Mouse (Mus musculus): ENCODE measurements around the gene Zbtb48. TPM values are rescaled to one million over a fixed set of nuclear protein-coding genes. Genes with fewer than 3 reads are reported as not detected.
A peak's percentile ranks its signal among the peaks of the same experiment; 100 is the strongest.

Gene Zbtb48
- polyA plus RNA-seq, 1 experiment from 2014 or later = 14.5 TPM

GRCm38 (mm10) chr4:151988342-151989109 is 38.9 kb downstream of the Zbtb48 start, which contains the start of gene Thap3:
TSS of gene Thap3 (minus strand) at chr4:151988997.
- Histone ChIP-seq H3K36me3 (ENCODE audit: control insufficient read depth, insufficient read depth) (peaks cover 16% of the 10 kb centered on the region), H3K27me3 (ENCODE audit: control insufficient read depth, insufficient read depth, low read length) (no peaks in the 10 kb centered on the region)

GRCm38 (mm10) chr4:151988014-151988341 is 39.5 kb downstream of the Zbtb48 start:
- H3K4me3 ChIP-seq (ENCODE audit: low read length) = peak overlapping the region; percentile 88

More at GRCm38 (mm10) chr4:151988342-151989109, 38.9 kb downstream of the Zbtb48 start, which contains the start of gene Thap3:
- H3K4me3 ChIP-seq (ENCODE audit: low read length) = peak within 1 kb of the TSS; percentile 88
- under 1% methylated on average over 54 of the region's 54 CpGs for WGBS
- peak within 1 kb of the TSS; percentile 81 for H3K27ac ChIP-seq (ENCODE audit: low read length)
- H3K4me2 ChIP-seq (ENCODE audit: low read depth, low read length) = peak within 1 kb of the TSS; percentile 78
- peak; percentile 71 for ATAC-seq (replicated peaks; ENCODE audit: extremely low read depth, insufficient read depth, low FRiP score)
- H3K4me1 ChIP-seq (ENCODE audit: control insufficient read depth, insufficient read depth, low read length) = peaks cover 23% of the 10 kb centered on the region
- H3K9me3 ChIP-seq (replicated peaks; ENCODE audit: control insufficient read depth, low read length) = no peaks in the 10 kb centered on the region
- H3K9ac ChIP-seq (ENCODE audit: low read length) = peak within 1 kb of the TSS; percentile 95

GRCm38 (mm10) chr4:151986650-151987049 is 40.8 kb downstream of the Zbtb48 start:
- Histone ChIP-seq H3K27me3 (ENCODE audit: control insufficient read depth, insufficient read depth, low read length) (no peaks in the 10 kb centered on the region), H3K4me2 (ENCODE audit: low read depth, low read length) (no peak overlapping the region), H3K4me3 (ENCODE audit: low read length) (no peak overlapping the region), H3K4me1 (ENCODE audit: control insufficient read depth, insufficient read depth, low read length) (peaks cover 19% of the 10 kb centered on the region), H3K36me3 (ENCODE audit: control insufficient read depth, insufficient read depth) (peaks cover 12% of the 10 kb centered on the region), H3K9me3 (replicated peaks; ENCODE audit: control insufficient read depth, low read length) (no peaks in the 10 kb centered on the region), H3K27ac (ENCODE audit: low read length) (no peak overlapping the region), H3K9ac (ENCODE audit: low read length) (no peak overlapping the region)
- WGBS = 61% methylated on average over 8 of the region's 8 CpGs
- ATAC-seq (replicated peaks; ENCODE audit: extremely low read depth, insufficient read depth, low FRiP score) = no peak

More at GRCm38 (mm10) chr4:151988014-151988341, 39.5 kb downstream of the Zbtb48 start:
- H3K4me1 ChIP-seq (ENCODE audit: control insufficient read depth, insufficient read depth, low read length) = peaks cover 19% of the 10 kb centered on the region
- no peak for ATAC-seq (replicated peaks; ENCODE audit: extremely low read depth, insufficient read depth, low FRiP score)
- H3K4me2 ChIP-seq (ENCODE audit: low read depth, low read length) = peak overlapping the region; percentile 78
- WGBS = 22% methylated on average over 10 of the region's 10 CpGs
- peak overlapping the region; percentile 95 for H3K9ac ChIP-seq (ENCODE audit: low read length)
- H3K36me3 ChIP-seq (ENCODE audit: control insufficient read depth, insufficient read depth) = peaks cover 18% of the 10 kb centered on the region
- no peak overlapping the region; the same call in 1 of the 2 replicates for H3K27ac ChIP-seq (ENCODE audit: low read length)
- H3K27me3 ChIP-seq (ENCODE audit: control insufficient read depth, insufficient read depth, low read length) = no peaks in the 10 kb centered on the region
- no peaks in the 10 kb centered on the region for H3K9me3 ChIP-seq (replicated peaks; ENCODE audit: control insufficient read depth, low read length)

- Histone ChIP-seq H3K36me3 (ENCODE audit: control insufficient read depth, insufficient read depth) (peaks cover 10% of the 10 kb centered on the region), H3K27ac (ENCODE audit: low read length) (no peak overlapping the region), H3K27me3 (ENCODE audit: control insufficient read depth, insufficient read depth, low read length) (no peaks in the 10 kb centered on the region), H3K9ac (ENCODE audit: low read length) (no peak overlapping the region), H3K4me2 (ENCODE audit: low read depth, low read length) (no peak overlapping the region), H3K4me1 (ENCODE audit: control insufficient read depth, insufficient read depth, low read length) (peaks cover 19% of the 10 kb centered on the region), H3K4me3 (ENCODE audit: low read length) (no peak overlapping the region), H3K9me3 (replicated peaks; ENCODE audit: control insufficient read depth, low read length) (no peaks in the 10 kb centered on the region)
- 40% methylated on average over 10 of the region's 10 CpGs for WGBS
- no peak for ATAC-seq (replicated peaks; ENCODE audit: extremely low read depth, insufficient read depth, low FRiP score)
Observed at GRCm38 (mm10) chr4:151985886-151986285, 41.6 kb downstream of the Zbtb48 start.

GRCm38 (mm10) chr4:151983560-151983959 is 43.9 kb downstream of the Zbtb48 start:
- peaks cover 12% of the 10 kb centered on the region; the same call in 1 of the 2 replicates for H3K36me3 ChIP-seq (ENCODE audit: control insufficient read depth, insufficient read depth)
- H3K4me3 ChIP-seq (ENCODE audit: low read length) = no peak overlapping the region
- no peak overlapping the region for H3K4me2 ChIP-seq (ENCODE audit: low read depth, low read length)

GRCm38 (mm10) chr4:151983043-151983442 is 44.4 kb downstream of the Zbtb48 start:
- H3K4me2 ChIP-seq (ENCODE audit: low read depth, low read length) = no peak overlapping the region
- peaks cover 12% of the 10 kb centered on the region; the same call in 1 of the 2 replicates for H3K36me3 ChIP-seq (ENCODE audit: control insufficient read depth, insufficient read depth)
- no peaks in the 10 kb centered on the region for H3K9me3 ChIP-seq (replicated peaks; ENCODE audit: control insufficient read depth, low read length)
- no peak for ATAC-seq (replicated peaks; ENCODE audit: extremely low read depth, insufficient read depth, low FRiP score)
- H3K9ac ChIP-seq (ENCODE audit: low read length) = no peak overlapping the region
- H3K27me3 ChIP-seq (ENCODE audit: control insufficient read depth, insufficient read depth, low read length) = no peaks in the 10 kb centered on the region
- no peak overlapping the region for H3K4me3 ChIP-seq (ENCODE audit: low read length)
- H3K4me1 ChIP-seq (ENCODE audit: control insufficient read depth, insufficient read depth, low read length) = peaks cover 14% of the 10 kb centered on the region
- H3K27ac ChIP-seq (ENCODE audit: low read length) = no peak overlapping the region
- WGBS = 59% methylated on average over 17 of the region's 17 CpGs

More at GRCm38 (mm10) chr4:151983560-151983959, 43.9 kb downstream of the Zbtb48 start:
- Histone ChIP-seq H3K4me1 (ENCODE audit: control insufficient read depth, insufficient read depth, low read length) (peaks cover 15% of the 10 kb centered on the region), H3K27me3 (ENCODE audit: control insufficient read depth, insufficient read depth, low read length) (no peaks in the 10 kb centered on the region), H3K27ac (ENCODE audit: low read length) (no peak overlapping the region), H3K9me3 (replicated peaks; ENCODE audit: control insufficient read depth, low read length) (no peaks in the 10 kb centered on the region), H3K9ac (ENCODE audit: low read length) (peak overlapping the region; percentile 6; the same call in 1 of the 2 replicates)
- no peak for ATAC-seq (replicated peaks; ENCODE audit: extremely low read depth, insufficient read depth, low FRiP score)
- WGBS = 41% methylated on average over 8 of the region's 9 CpGs

GRCm38 (mm10) chr4:151981363-151981762 is 46.1 kb downstream of the Zbtb48 start:
- peak; percentile 65 for ATAC-seq (replicated peaks; ENCODE audit: extremely low read depth, insufficient read depth, low FRiP score)
- H3K4me2 ChIP-seq (ENCODE audit: low read depth, low read length) = no peak overlapping the region
- no peak overlapping the region for H3K9ac ChIP-seq (ENCODE audit: low read length)
- H3K27ac ChIP-seq (ENCODE audit: low read length) = no peak overlapping the region
- no peak overlapping the region for H3K4me3 ChIP-seq (ENCODE audit: low read length)
- WGBS = 11% methylated on average over 5 of the region's 5 CpGs
- H3K9me3 ChIP-seq (replicated peaks; ENCODE audit: control insufficient read depth, low read length) = no peaks in the 10 kb centered on the region
- H3K27me3 ChIP-seq (ENCODE audit: control insufficient read depth, insufficient read depth, low read length) = no peaks in the 10 kb centered on the region
- peaks cover 16% of the 10 kb centered on the region for H3K36me3 ChIP-seq (ENCODE audit: control insufficient read depth, insufficient read depth)
- H3K4me1 ChIP-seq (ENCODE audit: control insufficient read depth, insufficient read depth, low read length) = peaks cover 3% of the 10 kb centered on the region; the same call in 1 of the 2 replicates

GRCm38 (mm10) chr4:151980699-151981098 is 46.8 kb downstream of the Zbtb48 start:
- Histone ChIP-seq H3K27me3 (ENCODE audit: control insufficient read depth, insufficient read depth, low read length) (no peaks in the 10 kb centered on the region), H3K9ac (ENCODE audit: low read length) (no peak overlapping the region), H3K4me2 (ENCODE audit: low read depth, low read length) (no peak overlapping the region), H3K36me3 (ENCODE audit: control insufficient read depth, insufficient read depth) (peaks cover 16% of the 10 kb centered on the region), H3K27ac (ENCODE audit: low read length) (no peak overlapping the region), H3K9me3 (replicated peaks; ENCODE audit: control insufficient read depth, low read length) (no peaks in the 10 kb centered on the region), H3K4me1 (ENCODE audit: control insufficient read depth, insufficient read depth, low read length) (peaks cover 3% of the 10 kb centered on the region; the same call in 1 of the 2 replicates), H3K4me3 (ENCODE audit: low read length) (no peak overlapping the region)
- no peak for ATAC-seq (replicated peaks; ENCODE audit: extremely low read depth, insufficient read depth, low FRiP score)
- 70% methylated on average over 8 of the region's 8 CpGs for WGBS

- WGBS = 38% methylated on average over 10 of the region's 10 CpGs
- ATAC-seq (replicated peaks; ENCODE audit: extremely low read depth, insufficient read depth, low FRiP score) = no peak
- Histone ChIP-seq H3K9me3 (replicated peaks; ENCODE audit: control insufficient read depth, low read length) (no peaks in the 10 kb centered on the region), H3K27ac (ENCODE audit: low read length) (no peak overlapping the region), H3K4me3 (ENCODE audit: low read length) (no peak overlapping the region), H3K36me3 (ENCODE audit: control insufficient read depth, insufficient read depth) (peaks cover 26% of the 10 kb centered on the region), H3K27me3 (ENCODE audit: control insufficient read depth, insufficient read depth, low read length) (no peaks in the 10 kb centered on the region), H3K4me2 (ENCODE audit: low read depth, low read length) (no peak overlapping the region), H3K4me1 (ENCODE audit: control insufficient read depth, insufficient read depth, low read length) (no peaks in the 10 kb centered on the region), H3K9ac (ENCODE audit: low read length) (no peak overlapping the region)
Observed at GRCm38 (mm10) chr4:151977748-151978147, 49.7 kb downstream of the Zbtb48 start.
